Mouse (Mus musculus) heart, embryonic 12.5 days (tissue): Measurements from ENCODE around the gene Bpifb2. TPM values are rescaled to one million over a fixed set of nuclear protein-coding genes. Genes with fewer than 3 reads are reported as not detected.
"Not testable (repeated sequence)": the region's sequence is repeated elsewhere in the genome, so short reads cannot be mapped to it uniquely, and the experiment has no call there.

Source experiments
- ATAC-seq: fragments of 200-750 bp; cut with Nextera tagmentation; 2 replicates; pipeline ENCODE4 v1.8.0; 2017; ENCODE audit warnings: moderate TSS enrichment, moderate library complexity; ENCODE audit not compliant: insufficient number of reproducible peaks, low FRiP score
- H3K27ac ChIP-seq: fragments of 300-500 bp; sonication (generic); 2 replicates; pipeline ENCODE4 v1.5.1; 2016; ENCODE audit warnings: mild to moderate bottlenecking, moderate library complexity; ENCODE audit not compliant: poor library complexity, severe bottlenecking
- H3K27me3 ChIP-seq: fragments of 300-500 bp; sonication (generic); replicated peaks from 2 replicates; pipeline ENCODE4 v1.6.1; 2016; ENCODE audit warnings: mild to moderate bottlenecking, moderate library complexity
- H3K36me3 ChIP-seq: fragments of 300-500 bp; sonication (generic); 2 replicates; pipeline ENCODE4 v1.6.1; 2016; ENCODE audit warnings: mild to moderate bottlenecking, moderate library complexity
- H3K4me1 ChIP-seq: fragments of 300-500 bp; sonication (generic); replicated peaks from 2 replicates; pipeline ENCODE4 v1.6.1; 2016; ENCODE audit warnings: mild to moderate bottlenecking
- H3K4me2 ChIP-seq: fragments of 300-500 bp; sonication (generic); 2 replicates; pipeline ENCODE4 v1.6.1; 2016; ENCODE audit warnings: mild to moderate bottlenecking, moderate library complexity
- H3K4me3 ChIP-seq: fragments of 300-500 bp; sonication (generic); 2 replicates; pipeline ENCODE4 v1.5.1; 2016; ENCODE audit warnings: mild to moderate bottlenecking
- H3K9ac ChIP-seq: fragments of 300-500 bp; sonication (generic); 2 replicates; pipeline ENCODE4 v1.6.1; 2016; ENCODE audit warnings: mild to moderate bottlenecking, moderate library complexity
- H3K9me3 ChIP-seq: fragments of 300-500 bp; sonication (generic); replicated peaks from 2 replicates; pipeline ENCODE4 v1.6.1; 2016; ENCODE audit warnings: mild to moderate bottlenecking, moderate library complexity
- WGBS: fragments of 180-500 bp; shearing (Covaris S2); methylation state at CpG from one replicate; pipeline ENCODE4 v1.1.7; 2016; 5-methylcytosine and 5-hydroxymethylcytosine counted together
- polyA plus RNA-seq: library from polyadenylated mRNA; unstranded; fragments of >200 nt; fragmentation: Nextera tagmentation; extraction: Ambion mirVana; gene quantifications from 2 replicates; pipeline ENCODE4 v1.2.1, GENCODE M21; 2016

Gene Bpifb2
- not detected in 2 replicates for polyA plus RNA-seq

GRCm38 (mm10) chr2:153874745-153875144 lies at the start of gene Bpifb2:
Bpifb2 (plus strand) TSS chr2:153875045.
- Histone ChIP-seq H3K27ac (no peak within 1 kb of the TSS), H3K4me2 (no peak within 1 kb of the TSS), H3K4me1 (0 out of 2 replicates have a peak, but pooled peaks cover 3% of the 10 kb centered on the region), H3K9ac (no peak within 1 kb of the TSS), H3K9me3 (no peaks in the 10 kb centered on the region), H3K27me3 (no peaks in the 10 kb centered on the region), H3K4me3 (no peak within 1 kb of the TSS), H3K36me3 (no peaks in the 10 kb centered on the region)
- no peak for ATAC-seq
- 60% methylated on average over 9 of the region's 9 CpGs for WGBS

GRCm38 (mm10) chr2:153825900-153826299 lies 48.9 kb upstream of the Bpifb2 start:
- H3K9me3 ChIP-seq, H3K36me3 ChIP-seq, ATAC-seq, H3K4me3 ChIP-seq, H3K9ac ChIP-seq, H3K27ac ChIP-seq, H3K4me1 ChIP-seq, H3K4me2 ChIP-seq, H3K27me3 ChIP-seq: not testable (repeated sequence)
- WGBS, result 54% methylated on average over 32 of the region's 32 CpGs

- Histone ChIP-seq H3K27me3 (0 out of 2 replicates have a peak, but pooled peaks cover 3% of the 10 kb centered on the region), H3K27ac (no peak overlapping the region), H3K9me3 (no peaks in the 10 kb centered on the region), H3K4me3 (no peak overlapping the region), H3K9ac (no peak overlapping the region), H3K36me3 (no peaks in the 10 kb centered on the region), H3K4me1 (peaks cover 4% of the 10 kb centered on the region; the same call in 1 of the 2 replicates), H3K4me2 (no peak overlapping the region)
- ATAC-seq, result no peak
- 66% methylated on average over 8 of the region's 8 CpGs for WGBS
These were observed 47.5 kb upstream of the Bpifb2 start for GRCm38 (mm10) chr2:153827171-153827830.

DNA sequence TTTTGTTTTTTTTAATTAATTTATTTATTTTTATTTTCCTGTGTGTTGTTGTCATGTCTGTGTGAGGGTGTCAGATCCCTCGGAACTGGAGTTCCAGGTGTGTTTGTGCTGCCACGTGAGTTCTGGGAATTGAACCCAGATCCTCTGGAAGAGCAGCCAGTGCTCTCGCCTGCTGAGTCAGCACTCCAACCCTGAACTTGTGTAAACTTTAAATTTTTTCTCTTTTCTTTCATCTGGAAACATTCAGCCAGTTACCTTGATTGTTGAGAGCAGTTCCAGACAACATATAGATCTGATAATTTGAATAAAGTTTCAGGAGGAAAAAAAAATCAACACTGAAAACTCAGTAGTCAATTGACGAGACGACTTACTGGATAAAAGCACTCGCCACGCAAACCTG lies 46.1 kb upstream of the Bpifb2 start:
- no peak for ATAC-seq
- H3K27ac ChIP-seq, result no peak overlapping the region
- no peaks in the 10 kb centered on the region for H3K36me3 ChIP-seq
- H3K4me3 ChIP-seq, result no peak overlapping the region
- WGBS, result 80% methylated on average over 7 of the region's 7 CpGs
- no peaks in the 10 kb centered on the region for H3K9me3 ChIP-seq
- no peak overlapping the region for H3K9ac ChIP-seq
- peaks cover 4% of the 10 kb centered on the region; the same call in 1 of the 2 replicates for H3K4me1 ChIP-seq
- 0 out of 2 replicates have a peak, but pooled peaks cover 3% of the 10 kb centered on the region for H3K27me3 ChIP-seq
- no peak overlapping the region for H3K4me2 ChIP-seq

DNA sequence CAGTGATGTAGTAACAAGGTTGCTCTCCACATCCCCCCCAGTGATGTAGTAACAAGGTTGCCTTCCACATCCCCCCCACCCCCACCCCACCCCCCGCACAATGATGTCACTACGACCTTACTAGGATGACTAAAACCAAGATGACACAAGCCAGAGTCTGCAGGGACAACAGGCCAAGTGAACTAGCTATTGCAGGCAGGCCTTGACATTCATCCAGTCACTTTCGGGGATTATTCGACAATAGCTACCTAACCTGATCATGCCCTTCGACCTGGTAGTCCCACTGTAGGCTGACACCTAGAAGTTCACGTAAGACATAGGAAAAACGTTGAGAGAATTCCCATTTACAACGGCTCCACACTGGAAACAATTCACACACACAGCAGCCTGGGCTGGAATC lies 41.6 kb upstream of the Bpifb2 start:
- H3K9ac ChIP-seq, result no peak overlapping the region
- H3K27me3 ChIP-seq, result no peaks in the 10 kb centered on the region
- H3K4me1 ChIP-seq, result no peaks in the 10 kb centered on the region
- 75% methylated on average over 8 of the region's 8 CpGs for WGBS
- H3K4me2 ChIP-seq, result no peak overlapping the region
- H3K36me3 ChIP-seq, result no peaks in the 10 kb centered on the region
- ATAC-seq, result no peak
- no peak overlapping the region for H3K4me3 ChIP-seq
- H3K27ac ChIP-seq, result no peak overlapping the region
- H3K9me3 ChIP-seq, result no peaks in the 10 kb centered on the region

DNA sequence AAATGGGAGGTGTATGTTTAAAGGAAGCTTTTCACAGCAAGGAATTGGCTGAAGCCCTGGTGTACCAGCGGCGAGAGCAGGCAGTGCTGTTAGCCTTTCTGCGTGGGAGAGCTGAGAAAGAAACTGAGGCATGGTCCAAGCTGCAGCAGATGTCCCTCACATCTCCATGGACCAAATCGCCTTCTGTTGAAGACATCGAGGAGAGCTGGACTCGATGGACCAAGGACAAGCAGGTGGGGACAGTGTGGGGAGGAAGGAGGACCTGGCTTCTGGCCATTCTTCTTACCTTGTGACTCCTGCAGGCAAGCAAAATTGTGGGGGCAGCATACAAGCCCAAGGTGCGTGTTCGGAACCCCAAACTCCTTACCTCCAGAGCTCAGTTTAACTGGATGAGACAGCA lies 32.0 kb upstream of the Bpifb2 start:
- H3K9me3 ChIP-seq, result no peaks in the 10 kb centered on the region
- H3K4me1 ChIP-seq, result no peaks in the 10 kb centered on the region
- no peak overlapping the region for H3K9ac ChIP-seq
- no peak overlapping the region for H3K27ac ChIP-seq
- WGBS, result 74% methylated on average over 8 of the region's 8 CpGs
- no peaks in the 10 kb centered on the region for H3K36me3 ChIP-seq
- H3K4me3 ChIP-seq, result no peak overlapping the region
- H3K4me2 ChIP-seq, result no peak overlapping the region
- no peaks in the 10 kb centered on the region for H3K27me3 ChIP-seq
- no peak for ATAC-seq

DNA sequence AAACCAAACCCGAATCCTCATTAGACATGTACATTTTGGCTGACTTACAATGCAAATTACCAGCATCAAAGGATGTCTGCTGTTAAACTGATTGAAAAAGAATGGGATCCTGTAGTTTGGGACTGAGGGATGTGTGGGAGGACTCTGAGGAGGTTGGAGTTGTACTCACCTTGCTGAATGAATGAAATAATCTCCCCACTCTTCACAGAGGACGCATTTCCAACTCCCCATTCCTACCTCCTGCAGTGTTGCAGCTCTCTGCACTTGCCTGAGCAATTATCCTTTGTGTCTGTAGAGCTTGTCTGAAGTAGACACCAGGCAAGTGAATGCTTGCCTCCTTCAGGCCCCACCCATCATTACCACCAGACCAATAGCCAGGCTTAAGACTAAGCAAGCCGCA lies 26.5 kb upstream of the Bpifb2 start:
- H3K4me1 ChIP-seq, result peaks cover under 1% of the 10 kb centered on the region; the same call in 1 of the 2 replicates
- no peak overlapping the region for H3K4me3 ChIP-seq
- H3K27me3 ChIP-seq, result no peaks in the 10 kb centered on the region
- H3K36me3 ChIP-seq, result no peaks in the 10 kb centered on the region
- 75% methylated on average over 3 of the region's 3 CpGs for WGBS
- H3K9me3 ChIP-seq, result peaks cover 3% of the 10 kb centered on the region
- H3K9ac ChIP-seq, result no peak overlapping the region
- H3K4me2 ChIP-seq, result no peak overlapping the region
- no peak overlapping the region for H3K27ac ChIP-seq
- no peak for ATAC-seq

- Histone ChIP-seq H3K27me3 (0 out of 2 replicates have a peak, but pooled peaks cover 6% of the 10 kb centered on the region), H3K4me3 (no peak overlapping the region), H3K27ac (no peak overlapping the region), H3K9ac (no peak overlapping the region), H3K9me3 (peaks cover 3% of the 10 kb centered on the region), H3K36me3 (no peaks in the 10 kb centered on the region), H3K4me2 (no peak overlapping the region), H3K4me1 (peaks cover 7% of the 10 kb centered on the region; the same call in 1 of the 2 replicates)
- no peak for ATAC-seq
- 79% methylated on average over 6 of the region's 6 CpGs for WGBS
These were observed 24.4 kb upstream of the Bpifb2 start for GRCm38 (mm10) chr2:153850351-153851029.

GRCm38 (mm10) chr2:153851030-153851360 lies 23.9 kb upstream of the Bpifb2 start:
- Histone ChIP-seq H3K9ac (no peak overlapping the region), H3K4me1 (peaks cover 7% of the 10 kb centered on the region; the same call in 1 of the 2 replicates), H3K36me3 (no peaks in the 10 kb centered on the region), H3K4me3 (no peak overlapping the region), H3K9me3 (peaks cover 3% of the 10 kb centered on the region), H3K4me2 (no peak overlapping the region), H3K27me3 (0 out of 2 replicates have a peak, but pooled peaks cover 6% of the 10 kb centered on the region), H3K27ac (no peak overlapping the region)
- WGBS, result 44% methylated on average over 4 of the region's 4 CpGs
- ATAC-seq, result no peak

- Histone ChIP-seq H3K27ac (no peak overlapping the region), H3K9ac (no peak overlapping the region), H3K4me3 (no peak overlapping the region), H3K4me1 (peaks cover 7% of the 10 kb centered on the region; the same call in 1 of the 2 replicates), H3K4me2 (no peak overlapping the region), H3K27me3 (peaks cover 14% of the 10 kb centered on the region), H3K9me3 (peaks cover 3% of the 10 kb centered on the region), H3K36me3 (no peaks in the 10 kb centered on the region)
- ATAC-seq, result no peak
- 14% methylated on average over 5 of the region's 5 CpGs for WGBS
These were observed 21.3 kb upstream of the Bpifb2 start for GRCm38 (mm10) chr2:153853544-153853943.

DNA sequence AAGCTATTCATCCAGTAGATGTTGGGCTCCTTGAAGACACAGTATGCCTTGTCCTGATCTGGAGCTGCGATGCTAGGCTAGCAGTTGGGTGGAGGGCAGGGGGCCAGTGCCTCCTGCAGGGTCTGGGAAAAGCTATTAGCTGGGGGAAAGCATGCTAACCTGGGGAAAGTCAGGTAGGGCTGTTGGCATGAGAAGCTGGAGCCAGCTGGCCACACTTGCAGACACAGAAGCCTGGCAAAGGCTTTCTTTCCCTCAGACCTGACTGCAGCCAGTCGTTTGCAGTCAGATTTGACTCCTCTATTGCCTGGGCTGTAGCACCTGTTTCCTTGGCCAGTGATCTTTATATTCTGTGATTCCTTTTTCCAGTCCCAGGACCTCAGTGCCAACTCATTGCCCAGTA lies 15.3 kb upstream of the Bpifb2 start:
- H3K27ac ChIP-seq, result no peak overlapping the region
- peaks cover 14% of the 10 kb centered on the region for H3K27me3 ChIP-seq
- no peak overlapping the region for H3K9ac ChIP-seq
- WGBS, result 67% methylated on average over 2 of the region's 2 CpGs
- H3K36me3 ChIP-seq, result no peaks in the 10 kb centered on the region
- H3K4me2 ChIP-seq, result no peak overlapping the region
- no peak overlapping the region for H3K4me3 ChIP-seq
- no peak for ATAC-seq
- no peaks in the 10 kb centered on the region for H3K9me3 ChIP-seq
- 0 out of 2 replicates have a peak, but pooled peaks cover 4% of the 10 kb centered on the region for H3K4me1 ChIP-seq
